Mouse (Mus musculus) liver, adult 2 months (tissue): ENCODE measurements around the gene Ripk4. TPM values are rescaled to one million over a fixed set of nuclear protein-coding genes. Genes with fewer than 3 reads are reported as not detected.

ENCODE experiments used
- DNase-seq: peaks from one replicate; pipeline ENCODE4 v3.0.0-alpha.2; 2011; ENCODE audit warnings: low read depth, low spot score; ENCODE audit errors: extremely low read depth
- H3K27ac ChIP-seq: fragments of 200-500 bp; replicated peaks from 2 replicates; pipeline ENCODE4 v1.5.1; 2012; ENCODE audit warnings: low read depth, mild to moderate bottlenecking, control low read depth, inconsistent platforms, low read length; ENCODE audit not compliant: insufficient read depth
- H3K27me3 ChIP-seq: fragments of 200-500 bp; 2 replicates; pipeline ENCODE4 v1.6.1; 2012; ENCODE audit warnings: mild to moderate bottlenecking, moderate library complexity, low read length, inconsistent platforms; ENCODE audit not compliant: control insufficient read depth, insufficient read depth
- H3K36me3 ChIP-seq: fragments of 200-500 bp; 2 replicates; pipeline ENCODE4 v1.6.1; 2012; ENCODE audit warnings: low read length, inconsistent platforms; ENCODE audit not compliant: control insufficient read depth, insufficient read depth
- H3K4me1 ChIP-seq: fragments of 200-500 bp; 2 replicates; pipeline ENCODE4 v1.6.1; 2011; ENCODE audit warnings: low read length; ENCODE audit not compliant: control insufficient read depth, insufficient read depth
- H3K4me3 ChIP-seq: fragments of 200-500 bp; 2 replicates; pipeline ENCODE4 v1.5.1; 2011; ENCODE audit warnings: low read depth, mild to moderate bottlenecking, control low read depth, low read length, moderate library complexity; ENCODE audit not compliant: insufficient read depth
- H3K79me2 ChIP-seq: fragments of 200-500 bp; 2 replicates; pipeline ENCODE4 v1.6.1; 2012; ENCODE audit warnings: inconsistent platforms, mild to moderate bottlenecking, low read length, moderate library complexity; ENCODE audit not compliant: control insufficient read depth, insufficient read depth
- H3K9ac ChIP-seq: fragments of 200-500 bp; 2 replicates; pipeline ENCODE4 v1.6.1; 2012; ENCODE audit warnings: low read depth, mild to moderate bottlenecking, control low read depth, inconsistent platforms, low read length
- CTCF ChIP-seq: fragments of 200-500 bp; IDR thresholded peaks from 2 replicates; pipeline ENCODE4 v1.5.1; 2011; ENCODE audit warnings: low read depth, low read length, control low read depth
- POLR2A ChIP-seq: fragments of 200-500 bp; IDR thresholded peaks from 2 replicates; pipeline ENCODE4 v1.6.1; 2011; ENCODE audit warnings: low read length, control low read depth; ENCODE audit not compliant: insufficient read depth; ENCODE audit errors: extremely low read depth
- WGBS: fragments of 180-500 bp; shearing (Covaris S2); methylation state at CpG from one replicate; pipeline ENCODE4 v1.1.7; 2018; 5-methylcytosine and 5-hydroxymethylcytosine counted together
- polyA plus RNA-seq: library from polyadenylated mRNA; depleted of rRNA; stranded (reverse); fragments of >200 nt; gene quantifications from 2 replicates; pipeline ENCODE4 v1.2.3, GENCODE M21; 2012
- total RNA-seq: library from RNA; depleted of rRNA; stranded (reverse); fragments of >200 nt; gene quantifications from 2 replicates; pipeline ENCODE4 v1.2.3, GENCODE M21; 2014

Gene Ripk4
- total and polyA plus RNA-seq, 2 experiments, result 3.1 to 6.2 TPM

- no peaks in the 10 kb centered on the region for H3K27me3 ChIP-seq
- WGBS, result 5% methylated on average over 13 of the region's 13 CpGs
Observed at GRCm38 (mm10) chr16:97763990-97764340, 378 bp upstream of the Ripk4 start.

GRCm38 (mm10) chr16:97761782-97762181, 1.8 kb downstream of the Ripk4 start:
- H3K4me3 ChIP-seq, result no peak overlapping the region
- H3K79me2 ChIP-seq, result peaks cover 13% of the 10 kb centered on the region; the same call in 1 of the 2 replicates
- no peaks in the 10 kb centered on the region for H3K36me3 ChIP-seq
- H3K27me3 ChIP-seq, result no peaks in the 10 kb centered on the region
- no peak for DNase-seq
- H3K9ac ChIP-seq, result no peak overlapping the region
- H3K27ac ChIP-seq, result no peak overlapping the region
- WGBS, result 66% methylated on average over 2 of the region's 2 CpGs
- H3K4me1 ChIP-seq, result peaks cover 21% of the 10 kb centered on the region
- TF ChIP-seq CTCF, result no peak
- no peak for TF ChIP-seq POLR2A

More at GRCm38 (mm10) chr16:97763990-97764340, 378 bp upstream of the Ripk4 start:
- Histone ChIP-seq H3K9ac (peak overlapping the region; percentile 53), H3K4me3 (peak overlapping the region; percentile 84), H3K4me1 (peaks cover 5% of the 10 kb centered on the region), H3K79me2 (peaks cover 7% of the 10 kb centered on the region; the same call in 1 of the 2 replicates), H3K36me3 (no peaks in the 10 kb centered on the region), H3K27ac (no peak overlapping the region)
- TF ChIP-seq POLR2A (no peak), CTCF (no peak)
- peak; percentile 53 for DNase-seq

DNA sequence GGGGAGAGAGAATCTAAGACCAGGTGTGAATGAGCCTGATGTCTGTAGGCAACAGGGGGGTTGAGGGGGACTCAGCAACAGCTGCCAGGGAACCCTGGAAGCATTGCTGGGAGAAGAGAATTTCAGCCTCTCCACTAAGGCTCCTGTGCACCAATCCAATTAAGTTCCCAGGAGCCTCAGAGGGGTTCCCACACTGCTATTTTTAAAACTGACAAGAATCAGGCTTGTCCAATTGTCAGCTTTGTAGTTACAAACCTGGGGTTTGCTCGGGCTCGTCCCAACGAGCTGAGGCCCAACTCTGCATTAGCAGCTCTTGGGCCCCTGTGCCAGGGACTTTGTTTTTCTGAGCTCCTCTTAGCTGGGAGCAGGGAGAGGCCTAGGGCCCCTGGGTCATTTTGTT, 3.9 kb downstream of the Ripk4 start:
- Histone ChIP-seq H3K9ac (no peak overlapping the region), H3K4me3 (no peak overlapping the region), H3K36me3 (peaks cover 1% of the 10 kb centered on the region; the same call in 1 of the 2 replicates), H3K27ac (no peak overlapping the region; the same call in 1 of the 2 replicates), H3K4me1 (peaks cover 28% of the 10 kb centered on the region), H3K27me3 (no peaks in the 10 kb centered on the region), H3K79me2 (peaks cover 19% of the 10 kb centered on the region; the same call in 1 of the 2 replicates)
- 76% methylated on average over 3 of the region's 3 CpGs for WGBS
- no peak for DNase-seq
- TF ChIP-seq POLR2A, result no peak
- no peak for TF ChIP-seq CTCF

DNA sequence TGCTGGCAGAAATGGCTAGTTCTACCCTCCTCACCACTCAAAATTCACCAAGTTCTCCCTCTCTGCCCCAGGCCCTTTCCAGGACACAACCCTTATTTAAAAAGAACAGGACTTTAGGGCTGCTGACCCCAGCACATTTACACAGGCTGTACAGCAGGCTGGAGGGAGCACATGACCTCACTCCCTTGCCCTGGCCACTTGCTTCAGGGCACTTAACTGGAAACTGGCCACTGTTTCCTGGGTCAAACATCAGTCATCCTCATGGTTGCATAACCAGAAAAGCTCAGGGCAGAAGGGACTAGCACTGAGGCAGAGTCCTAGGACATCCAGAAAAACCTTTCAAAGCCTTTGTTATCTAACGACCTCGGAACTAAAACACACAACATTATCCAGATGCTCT, 5.3 kb downstream of the Ripk4 start:
- TF ChIP-seq POLR2A (no peak), CTCF (no peak)
- Histone ChIP-seq H3K4me3 (no peak overlapping the region), H3K79me2 (peaks cover 22% of the 10 kb centered on the region; the same call in 1 of the 2 replicates), H3K27me3 (no peaks in the 10 kb centered on the region), H3K27ac (peak overlapping the region; percentile 83), H3K36me3 (peaks cover 4% of the 10 kb centered on the region; the same call in 1 of the 2 replicates), H3K4me1 (peaks cover 28% of the 10 kb centered on the region), H3K9ac (no peak overlapping the region)
- WGBS, result 21% methylated on average over 2 of the region's 2 CpGs
- DNase-seq, result peak; percentile 98

DNA sequence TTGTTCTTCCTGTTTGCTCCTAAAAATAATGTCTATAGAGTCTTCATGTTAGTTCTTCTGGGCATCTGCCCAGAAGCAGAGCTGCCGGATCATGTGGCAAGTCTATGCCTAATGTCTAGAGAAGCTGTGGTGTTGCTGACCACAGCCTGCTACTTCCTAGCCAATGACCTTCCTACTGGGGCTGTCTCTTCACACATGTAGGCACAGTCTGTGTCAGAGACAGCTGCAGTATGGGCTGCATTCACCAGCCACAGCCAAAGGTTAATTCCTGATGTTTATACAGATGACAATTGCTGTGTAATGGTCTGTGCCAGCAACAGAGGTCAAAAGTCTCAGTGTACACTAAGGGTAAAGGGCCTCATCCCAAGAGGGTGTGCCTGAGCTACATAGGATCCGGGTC, 7.1 kb downstream of the Ripk4 start:
- no peaks in the 10 kb centered on the region for H3K27me3 ChIP-seq
- H3K9ac ChIP-seq, result no peak overlapping the region
- WGBS, result 15% methylated on average over 2 of the region's 2 CpGs
- H3K79me2 ChIP-seq, result peaks cover 16% of the 10 kb centered on the region; the same call in 1 of the 2 replicates
- H3K27ac ChIP-seq, result peak overlapping the region; percentile 43
- peaks cover 37% of the 10 kb centered on the region for H3K4me1 ChIP-seq
- H3K36me3 ChIP-seq, result peaks cover 4% of the 10 kb centered on the region; the same call in 1 of the 2 replicates
- no peak overlapping the region for H3K4me3 ChIP-seq
- DNase-seq, result peak; percentile 97
- TF ChIP-seq POLR2A (no peak), CTCF (no peak)

- Histone ChIP-seq H3K4me1 (peaks cover 26% of the 10 kb centered on the region), H3K27me3 (no peaks in the 10 kb centered on the region), H3K79me2 (peaks cover 13% of the 10 kb centered on the region; the same call in 1 of the 2 replicates), H3K27ac (peak overlapping the region; percentile 26), H3K4me3 (no peak overlapping the region), H3K9ac (no peak overlapping the region), H3K36me3 (peaks cover 5% of the 10 kb centered on the region)
- peak; percentile 18 for DNase-seq
- TF ChIP-seq POLR2A (no peak), CTCF (no peak)
- WGBS, result 35% methylated on average over 3 of the region's 3 CpGs
Observed at GRCm38 (mm10) chr16:97752316-97752941, 11.2 kb downstream of the Ripk4 start.
